Comparison of ENCODE assay signal across 8 mouse cellular contexts in the genomic region with DNA sequence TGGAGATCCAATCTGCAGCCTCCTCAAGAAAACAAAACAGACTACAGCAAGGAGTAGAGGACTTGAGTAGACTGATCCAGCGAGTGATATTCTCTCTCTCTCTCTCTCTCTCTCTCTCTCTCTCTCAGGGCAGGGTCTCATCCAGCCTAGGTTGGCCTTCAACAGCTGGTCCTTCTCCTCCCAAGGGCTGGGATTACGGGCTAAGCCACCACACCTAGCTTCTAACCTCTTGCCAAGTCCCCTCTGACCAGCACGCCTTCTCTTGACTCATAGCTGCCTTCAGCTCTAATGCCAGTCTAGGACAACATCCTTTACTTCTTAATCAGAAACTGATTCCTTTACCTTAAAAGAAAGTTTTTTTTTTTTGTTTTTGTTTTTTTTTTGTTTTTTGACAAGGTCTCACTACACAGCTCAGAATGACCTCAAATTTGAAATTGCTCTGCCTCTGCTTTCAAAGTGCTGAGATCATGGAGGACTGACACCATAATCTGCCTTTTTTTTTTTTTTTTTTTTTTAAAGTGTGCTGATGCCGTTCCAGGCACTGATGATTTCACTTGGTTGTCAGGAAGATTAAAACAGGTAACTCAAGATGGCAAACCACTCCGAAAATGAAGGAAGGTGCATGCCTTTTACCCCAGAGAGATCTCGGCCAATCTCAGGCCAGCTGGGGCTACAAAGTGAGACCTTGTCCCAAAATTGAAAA. TPM values are rescaled to one million over a fixed set of nuclear protein-coding genes. Genes with fewer than 3 reads are reported as not detected.
DNase-seq lines count a peak whose midpoint lies in the region; ATAC-seq lines count a peak whose summit lies in the region.

No protein-coding gene starts in this region.

- peaks cover 47% of the 10 kb centered on the region for H3K4me1 ChIP-seq in heart, embryonic 10.5 days
- H3K4me1 ChIP-seq in lung, embryonic 16.5 days (replicated peaks; ENCODE audit: control insufficient read depth, insufficient read depth, low read length): peaks cover 62% of the 10 kb centered on the region
- peaks cover 26% of the 10 kb centered on the region for H3K4me1 ChIP-seq in embryonic facial prominence, embryonic 15.5 days

- DNase-seq in heart, embryonic 10.5 days (ENCODE audit: low spot score): no peak
- no peak for DNase-seq in heart, postnatal 4 days
- no peak for DNase-seq in lung, postnatal 36 days
- peak; percentile 46 for DNase-seq in naive thymus-derived CD4-positive, alpha-beta T cell, adult 2 months (ENCODE audit: low read depth)
- no peak for DNase-seq in layer of hippocampus, adult 18-20 months (ENCODE audit: low spot score in 2 of 2)

- no peaks in the 10 kb centered on the region for H3K9me3 ChIP-seq in heart, embryonic 10.5 days
- H3K9me3 ChIP-seq in lung, embryonic 16.5 days (ENCODE audit: control insufficient read depth, low read length): no peaks in the 10 kb centered on the region
- no peaks in the 10 kb centered on the region for H3K9me3 ChIP-seq in embryonic facial prominence, embryonic 15.5 days (replicated peaks)

- H3K4me2 ChIP-seq in lung, embryonic 16.5 days (ENCODE audit: low read depth, low read length): no peak overlapping the region
- no peak overlapping the region for H3K4me2 ChIP-seq in embryonic facial prominence, embryonic 15.5 days (replicated peaks)

- peak overlapping the region; percentile 77 for H3K27ac ChIP-seq in heart, embryonic 10.5 days
- H3K27ac ChIP-seq in lung, embryonic 16.5 days (ENCODE audit: low read length): peak overlapping the region; percentile 74
- H3K27ac ChIP-seq in embryonic facial prominence, embryonic 15.5 days (replicated peaks): peak overlapping the region; percentile 55; the same call in 1 of the 2 replicates

- no peaks in the 10 kb centered on the region for H3K27me3 ChIP-seq in heart, embryonic 10.5 days (ENCODE audit: insufficient read depth, poor library complexity, severe bottlenecking)
- no peaks in the 10 kb centered on the region for H3K27me3 ChIP-seq in lung, embryonic 16.5 days (ENCODE audit: control insufficient read depth, insufficient read depth, low read depth, low read length)
- H3K27me3 ChIP-seq in embryonic facial prominence, embryonic 15.5 days: no peaks in the 10 kb centered on the region

- WGBS in heart, embryonic 10.5 days: 72% methylated on average over 6 of the region's 6 CpGs
- 55% methylated on average over 6 of the region's 6 CpGs for WGBS in lung, embryonic 16.5 days
- 61% methylated on average over 6 of the region's 6 CpGs for WGBS in embryonic facial prominence, embryonic 15.5 days

- peak overlapping the region; percentile 26; the same call in 1 of the 2 replicates for H3K9ac ChIP-seq in lung, embryonic 16.5 days (ENCODE audit: low read length)
- H3K9ac ChIP-seq in embryonic facial prominence, embryonic 15.5 days: no peak overlapping the region

- H3K4me3 ChIP-seq in heart, embryonic 10.5 days: no peak overlapping the region
- H3K4me3 ChIP-seq in lung, embryonic 16.5 days (ENCODE audit: low read length): no peak overlapping the region
- H3K4me3 ChIP-seq in embryonic facial prominence, embryonic 15.5 days (replicated peaks): no peak overlapping the region

- no peaks in the 10 kb centered on the region for H3K36me3 ChIP-seq in heart, embryonic 10.5 days
- H3K36me3 ChIP-seq in lung, embryonic 16.5 days (ENCODE audit: control insufficient read depth, insufficient read depth, low read length): no peaks in the 10 kb centered on the region
- no peaks in the 10 kb centered on the region for H3K36me3 ChIP-seq in embryonic facial prominence, embryonic 15.5 days

- ATAC-seq in lung, embryonic 16.5 days (ENCODE audit: low read depth): no peak
- ATAC-seq in embryonic facial prominence, embryonic 15.5 days (ENCODE audit: insufficient number of reproducible peaks, low FRiP score, low TSS enrichment, low read depth): no peak
- no peak for ATAC-seq in inflammation-experienced regulatory T-cells, adult 6 months

RNA-seq across cellular contexts. Expression of gene Tubd1, which starts 33.5 kb away (rescaled TPM):
- 11.8 and 12.8 TPM in 2 replicates for polyA plus RNA-seq in heart, embryonic 10.5 days (2016; fragmentation: Nextera tagmentation; extraction: Ambion mirVana)
- 1 to 10 TPM; 8.4 to 9.7 TPM for total RNA-seq in heart, postnatal 4 days (2021)
- polyA plus RNA-seq in lung, embryonic 16.5 days (2015; fragmentation: Nextera tagmentation; extraction: Ambion mirVana): 13.3 and 14.0 TPM in 2 replicates
- 10.0 and 11.3 TPM in 2 replicates for polyA plus RNA-seq in embryonic facial prominence, embryonic 15.5 days (2015; fragmentation: Nextera tagmentation; extraction: Ambion mirVana)
- polyA plus RNA-seq in inflammation-experienced regulatory T-cells, adult 6 months (2017; shearing (Covaris generic)): 1 to 10 TPM; 4.8 to 8.2 (median 5.6) TPM
- total RNA-seq in layer of hippocampus, adult 18-20 months (2021): 1 to 10 TPM; 5.2 to 6.0 TPM

RNA-seq across cellular contexts. Expression of gene Rps6kb1, which starts 33.7 kb away (rescaled TPM):
- polyA plus RNA-seq in heart, embryonic 10.5 days (2016; fragmentation: Nextera tagmentation; extraction: Ambion mirVana): 54.3 and 60.4 TPM in 2 replicates
- 10 to 100 TPM; 27.7 to 28.8 TPM for total RNA-seq in heart, postnatal 4 days (2021)
- 56.4 and 62.1 TPM in 2 replicates for polyA plus RNA-seq in lung, embryonic 16.5 days (2015; fragmentation: Nextera tagmentation; extraction: Ambion mirVana)
- 70.6 and 70.8 TPM in 2 replicates for polyA plus RNA-seq in embryonic facial prominence, embryonic 15.5 days (2015; fragmentation: Nextera tagmentation; extraction: Ambion mirVana)
- 10 to 100 TPM; 56.3 to 59.1 (median 57.3) TPM for polyA plus RNA-seq in inflammation-experienced regulatory T-cells, adult 6 months (2017; shearing (Covaris generic))
- total RNA-seq in layer of hippocampus, adult 18-20 months (2021): 10 to 100 TPM; 33.1 to 37.3 TPM
